Mouse (Mus musculus) E14TG2a.4 (cell line): ENCODE measurements around the gene Cldnd1.

Experiments
- CTCF ChIP-seq: conservative IDR thresholded peaks from 2 replicates; pipeline ENCODE4 v1.5.1; 2014; ENCODE audit warnings: low read length
- NANOG ChIP-seq: IDR thresholded peaks from 2 replicates; pipeline ENCODE4 v1.6.1; 2014; ENCODE audit warnings: borderline replicate concordance, low read length, mixed read lengths

DNA sequence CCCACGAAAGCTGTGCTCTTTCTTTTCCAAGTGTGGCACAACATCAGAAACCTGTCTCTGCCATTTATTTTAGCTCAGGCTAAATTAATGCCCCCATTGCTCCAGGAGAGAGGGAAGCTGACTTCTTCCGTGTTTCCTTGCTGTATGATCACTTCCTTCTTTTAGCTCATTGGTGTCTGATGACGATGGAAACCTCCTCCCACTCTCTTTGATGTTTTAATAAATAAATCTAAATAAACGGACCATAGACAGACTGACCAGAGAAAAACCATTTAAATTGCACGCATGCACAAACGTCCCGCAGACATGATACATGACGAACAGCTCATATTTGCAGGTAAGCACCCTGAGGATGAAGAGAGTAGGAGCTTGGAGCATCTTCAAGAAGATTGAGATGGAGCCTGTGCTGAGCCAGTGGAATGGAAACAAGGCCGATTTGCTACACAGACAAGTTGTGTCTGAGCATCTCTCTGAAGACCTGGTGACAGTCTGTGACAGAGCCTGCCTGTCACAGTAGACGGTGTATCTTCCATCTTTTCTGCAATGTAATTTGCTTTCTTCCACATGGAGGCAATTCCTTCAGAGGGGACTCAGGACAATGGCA, 25.3 kb upstream of the Cldnd1 start:
- TF ChIP-seq CTCF (no peak), NANOG (no peak)
